Mouse (Mus musculus): Measurements from ENCODE around the gene Stx16. TPM values are rescaled to one million over a fixed set of nuclear protein-coding genes. Genes with fewer than 3 reads are reported as not detected.

Gene Stx16
- total RNA-seq (2014; rRNA removed), result 23.5 and 30.5 TPM in 2 replicates
- 7.9 and 8.6 TPM in 2 replicates for polyA plus RNA-seq (2015; fragmentation: Nextera tagmentation; extraction: Ambion mirVana)

DNA sequence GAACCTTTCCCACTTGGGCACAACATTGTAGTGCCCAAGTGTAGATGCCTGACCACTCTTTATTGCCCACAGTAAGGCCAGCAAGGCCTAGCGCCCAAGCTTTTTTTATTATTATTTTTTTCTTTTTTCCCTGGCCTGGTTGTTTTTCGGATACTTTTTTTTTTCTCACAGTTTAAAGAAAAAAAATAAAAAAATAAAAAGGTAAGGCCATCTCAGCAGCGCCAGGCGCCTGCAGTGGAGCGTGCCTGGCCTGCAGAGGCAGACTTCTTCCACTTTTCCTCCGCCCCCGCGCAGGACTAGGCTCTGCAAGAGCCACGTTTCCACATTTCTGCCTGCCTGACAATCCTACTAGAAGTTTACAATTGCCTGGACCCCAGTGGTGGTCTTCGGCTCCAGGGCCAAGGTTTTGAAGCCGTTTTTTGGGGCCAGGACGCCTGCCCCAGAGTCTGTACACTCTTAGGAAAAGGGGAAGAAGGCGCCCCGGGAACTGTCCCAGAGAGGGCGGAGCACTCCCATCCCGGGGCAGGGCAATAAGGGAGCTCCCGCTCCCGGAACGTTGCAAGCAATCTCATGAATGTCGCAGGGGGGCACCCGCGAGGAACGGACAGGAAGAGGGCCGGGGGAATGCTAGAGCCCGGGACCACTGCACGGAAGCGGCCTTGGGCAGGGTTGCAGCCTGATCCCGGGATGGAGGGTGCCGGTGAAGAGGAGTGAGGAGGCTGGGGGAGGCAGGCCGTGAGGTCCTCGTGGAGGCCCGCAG, at the start of gene Stx16:
TSS of gene Stx16 (plus strand) at position 636 of the 760 bp plus-strand sequence.
- Histone ChIP-seq H3K4me3 (ENCODE audit: low read length) (peak within 1 kb of the TSS; percentile 65), H3K9me3 (ENCODE audit: low read length) (no peaks in the 10 kb centered on the region), H3K27ac (peak within 1 kb of the TSS; percentile 80), H3K4me1 (ENCODE audit: insufficient read depth, low read length) (peaks cover 18% of the 10 kb centered on the region; the same call in 1 of the 2 replicates), H3K4me2 (ENCODE audit: low read depth, low read length) (peak within 1 kb of the TSS; percentile 70), H3K27me3 (ENCODE audit: insufficient read depth, low read length) (no peaks in the 10 kb centered on the region), H3K36me3 (ENCODE audit: insufficient read depth, low read length) (no peaks in the 10 kb centered on the region), H3K9ac (replicated peaks; ENCODE audit: low read length) (peak within 1 kb of the TSS; percentile 48)
- DNase-seq (ENCODE audit: low spot score), result peak; percentile 91
- peak; percentile 94 for ATAC-seq
- peak; percentile 56 for TF ChIP-seq CTCF (IDR thresholded peaks at IDR 0.05; ENCODE audit: low read depth)
- WGBS, result under 1% methylated on average over 32 of the region's 32 CpGs

DNA sequence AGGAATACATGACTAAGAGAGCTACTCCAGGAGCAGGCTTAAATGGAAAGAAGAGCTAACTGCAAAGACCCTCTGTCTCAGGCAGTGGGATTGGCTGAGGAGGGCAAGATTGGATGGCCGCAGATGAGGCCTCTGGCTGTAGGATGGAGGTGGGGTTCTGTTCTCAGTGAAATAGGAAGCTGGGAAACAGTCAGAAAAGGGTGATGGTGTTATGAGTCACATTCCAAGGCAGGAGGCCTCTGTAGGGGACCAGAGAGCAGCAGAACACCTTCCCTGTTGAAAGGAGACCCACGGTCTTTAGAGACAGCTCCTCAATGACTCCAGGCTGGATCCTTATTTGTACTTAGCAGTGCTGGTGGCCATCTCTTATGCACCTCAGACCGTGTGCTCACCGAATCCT, 49.7 kb upstream of the Stx16 start:
- no peak overlapping the region for H3K4me2 ChIP-seq (ENCODE audit: low read depth, low read length)
- no peak overlapping the region for H3K27ac ChIP-seq
- no peaks in the 10 kb centered on the region for H3K9me3 ChIP-seq (ENCODE audit: low read length)
- no peak overlapping the region for H3K9ac ChIP-seq (replicated peaks; ENCODE audit: low read length)
- no peak for TF ChIP-seq CTCF (IDR thresholded peaks at IDR 0.05; ENCODE audit: low read depth)
- 85% methylated on average over 4 of the region's 4 CpGs for WGBS
- ATAC-seq (no peak), DNase-seq (ENCODE audit: low spot score) (no peak)
- no peak overlapping the region for H3K4me3 ChIP-seq (ENCODE audit: low read length)
- no peaks in the 10 kb centered on the region for H3K27me3 ChIP-seq (ENCODE audit: insufficient read depth, low read length)
- no peaks in the 10 kb centered on the region for H3K4me1 ChIP-seq (ENCODE audit: insufficient read depth, low read length)
- H3K36me3 ChIP-seq (ENCODE audit: insufficient read depth, low read length), result no peaks in the 10 kb centered on the region

DNA sequence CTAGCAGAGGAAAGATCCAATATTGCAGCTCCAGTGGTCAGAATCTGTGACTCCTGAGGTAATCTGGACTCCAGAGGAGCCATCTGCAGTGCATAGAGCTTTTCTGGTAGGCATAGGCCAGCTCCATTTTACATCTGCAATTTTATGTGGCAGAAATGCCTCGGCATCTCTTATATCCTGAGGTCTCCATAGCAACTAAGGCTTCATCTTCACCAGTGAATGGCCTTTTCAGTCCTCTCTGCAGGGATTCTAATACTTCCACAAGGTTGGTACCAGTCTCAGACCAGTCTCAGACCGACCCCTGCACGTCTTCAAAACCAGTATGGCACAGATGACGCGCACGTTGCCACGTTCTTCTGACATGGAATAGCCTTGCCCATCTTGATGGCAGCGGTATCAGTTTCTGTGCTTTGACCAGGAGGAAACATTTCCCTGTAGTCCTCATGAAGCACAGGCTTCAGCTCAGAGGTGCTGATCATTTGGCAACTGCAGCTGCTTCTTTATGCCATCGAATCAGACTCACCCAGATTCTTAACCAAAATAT, 42.8 kb upstream of the Stx16 start:
- no peaks in the 10 kb centered on the region for H3K9me3 ChIP-seq (ENCODE audit: low read length)
- TF ChIP-seq CTCF (IDR thresholded peaks at IDR 0.05; ENCODE audit: low read depth), result no peak
- WGBS, result 52% methylated on average over 9 of the region's 9 CpGs
- peak; percentile 17 for DNase-seq (ENCODE audit: low spot score)
- H3K27ac ChIP-seq, result no peak overlapping the region
- no peak overlapping the region for H3K9ac ChIP-seq (replicated peaks; ENCODE audit: low read length)
- H3K4me2 ChIP-seq (ENCODE audit: low read depth, low read length), result no peak overlapping the region
- H3K4me3 ChIP-seq (ENCODE audit: low read length), result no peak overlapping the region
- ATAC-seq, result peak; percentile 29; the same call in 1 of the 2 replicates
- H3K36me3 ChIP-seq (ENCODE audit: insufficient read depth, low read length), result no peaks in the 10 kb centered on the region
- no peaks in the 10 kb centered on the region for H3K27me3 ChIP-seq (ENCODE audit: insufficient read depth, low read length)
- H3K4me1 ChIP-seq (ENCODE audit: insufficient read depth, low read length), result no peaks in the 10 kb centered on the region

DNA sequence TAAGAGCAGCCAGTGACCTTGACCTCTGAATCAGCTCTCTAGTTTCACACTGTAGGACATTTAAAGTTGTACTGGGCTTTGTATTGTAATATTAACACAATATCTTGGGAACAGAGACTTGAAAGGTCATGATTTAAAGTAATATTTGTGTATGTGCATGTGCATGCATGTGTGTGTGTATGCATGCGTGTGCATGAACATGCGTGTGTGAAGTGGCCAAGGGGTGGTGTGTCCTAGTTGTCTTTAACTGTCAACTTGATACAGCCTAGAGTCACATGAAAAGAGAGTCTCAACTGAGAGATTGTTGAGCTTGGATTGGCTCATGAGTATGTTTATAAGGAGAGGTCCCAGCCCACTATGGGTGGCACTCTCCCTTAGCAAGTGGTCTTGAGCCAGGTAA, 28.5 kb upstream of the Stx16 start:
- Histone ChIP-seq H3K36me3 (ENCODE audit: insufficient read depth, low read length) (no peaks in the 10 kb centered on the region), H3K4me3 (ENCODE audit: low read length) (no peak overlapping the region), H3K27ac (no peak overlapping the region), H3K27me3 (ENCODE audit: insufficient read depth, low read length) (no peaks in the 10 kb centered on the region), H3K4me2 (ENCODE audit: low read depth, low read length) (no peak overlapping the region), H3K9me3 (ENCODE audit: low read length) (no peaks in the 10 kb centered on the region), H3K9ac (replicated peaks; ENCODE audit: low read length) (no peak overlapping the region), H3K4me1 (ENCODE audit: insufficient read depth, low read length) (no peaks in the 10 kb centered on the region; the same call in 1 of the 2 replicates)
- 100% methylated on average over 2 of the region's 2 CpGs for WGBS
- no peak for DNase-seq (ENCODE audit: low spot score)
- no peak for ATAC-seq
- no peak for TF ChIP-seq CTCF (IDR thresholded peaks at IDR 0.05; ENCODE audit: low read depth)

DNA sequence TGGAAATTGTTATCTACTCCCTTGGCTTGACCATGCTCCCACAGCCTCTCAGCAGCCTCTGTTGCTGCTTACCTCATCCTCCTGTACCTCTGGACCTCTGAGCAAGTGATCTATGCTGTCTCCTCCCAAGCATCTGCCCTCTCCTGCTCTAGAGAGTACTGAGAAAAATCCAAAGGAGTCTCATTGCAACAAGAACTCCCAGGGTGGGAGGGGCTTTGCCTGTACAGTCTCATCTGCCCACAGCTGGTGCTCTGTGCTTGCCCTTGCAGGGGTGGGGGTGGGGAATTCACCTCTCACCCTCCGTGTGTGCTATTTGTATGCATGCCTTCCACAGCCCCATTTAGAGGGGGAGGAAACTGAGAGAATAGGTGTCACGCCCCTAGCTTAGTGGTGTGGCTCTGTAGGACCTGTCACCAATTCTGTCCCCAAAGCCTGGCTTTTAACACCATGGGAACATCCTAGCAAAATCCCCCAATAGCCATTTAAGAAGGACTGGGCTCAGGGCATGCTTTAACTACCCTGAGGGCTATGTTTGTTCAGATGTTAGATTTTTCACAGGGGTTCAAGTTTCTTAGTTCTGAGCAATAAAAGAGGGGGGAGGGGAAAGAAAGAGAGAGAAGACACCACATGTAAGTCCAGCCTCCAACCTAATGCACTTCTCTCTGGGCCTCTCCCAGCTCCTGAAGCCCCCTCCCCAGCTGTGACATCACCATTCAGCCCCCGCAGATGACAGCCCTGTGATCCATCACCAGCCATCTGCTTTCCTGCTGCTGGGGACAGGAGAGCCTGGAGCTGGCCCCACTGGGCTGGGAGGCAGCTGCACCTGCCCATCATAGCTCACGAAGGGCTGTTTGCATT, 26.4 kb upstream of the Stx16 start:
- Histone ChIP-seq H3K9ac (replicated peaks; ENCODE audit: low read length) (no peak overlapping the region), H3K4me2 (ENCODE audit: low read depth, low read length) (no peak overlapping the region), H3K4me1 (ENCODE audit: insufficient read depth, low read length) (no peaks in the 10 kb centered on the region; the same call in 1 of the 2 replicates), H3K4me3 (ENCODE audit: low read length) (no peak overlapping the region), H3K9me3 (ENCODE audit: low read length) (no peaks in the 10 kb centered on the region), H3K27ac (no peak overlapping the region), H3K27me3 (ENCODE audit: insufficient read depth, low read length) (no peaks in the 10 kb centered on the region), H3K36me3 (ENCODE audit: insufficient read depth, low read length) (no peaks in the 10 kb centered on the region)
- no peak for TF ChIP-seq CTCF (IDR thresholded peaks at IDR 0.05; ENCODE audit: low read depth)
- WGBS, result 17% methylated on average over 4 of the region's 4 CpGs
- ATAC-seq (peak; percentile 83), DNase-seq (ENCODE audit: low spot score) (peak; percentile 24)

DNA sequence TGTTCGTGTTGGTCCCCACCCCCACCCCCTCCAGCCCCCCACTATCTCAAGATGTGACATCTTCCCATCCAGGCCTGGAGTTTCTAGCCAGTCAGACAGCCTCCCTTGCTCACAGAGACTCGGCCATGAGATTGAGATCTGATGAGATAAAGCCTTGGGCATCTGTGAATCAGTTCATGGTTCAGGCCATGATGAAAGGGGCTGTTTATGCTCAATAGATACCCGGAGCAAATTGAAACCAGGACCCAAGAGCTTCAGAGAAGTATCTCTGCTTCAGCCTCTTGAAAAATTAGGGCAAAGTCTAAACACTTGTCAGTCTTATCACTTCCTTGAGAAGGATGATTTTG, 25.8 kb upstream of the Stx16 start:
- Histone ChIP-seq H3K27ac (no peak overlapping the region), H3K9ac (replicated peaks; ENCODE audit: low read length) (no peak overlapping the region), H3K27me3 (ENCODE audit: insufficient read depth, low read length) (no peaks in the 10 kb centered on the region), H3K4me3 (ENCODE audit: low read length) (no peak overlapping the region), H3K4me1 (ENCODE audit: insufficient read depth, low read length) (no peaks in the 10 kb centered on the region; the same call in 1 of the 2 replicates), H3K9me3 (ENCODE audit: low read length) (no peaks in the 10 kb centered on the region), H3K4me2 (ENCODE audit: low read depth, low read length) (no peak overlapping the region), H3K36me3 (ENCODE audit: insufficient read depth, low read length) (no peaks in the 10 kb centered on the region)
- WGBS, result 20% methylated on average over 3 of the region's 3 CpGs
- DNase-seq (ENCODE audit: low spot score) (no peak), ATAC-seq (no peak; the same call in 1 of the 2 replicates)
- no peak for TF ChIP-seq CTCF (IDR thresholded peaks at IDR 0.05; ENCODE audit: low read depth)
